Mouse (Mus musculus): ENCODE measurements at regions not wholly inside any gene's neighbourhood (a gene's known extent, or its start where the extent isn't known, plus 50 kb on each side); places are given as distances from the start of the nearest gene placed in this dataset.

DNA sequence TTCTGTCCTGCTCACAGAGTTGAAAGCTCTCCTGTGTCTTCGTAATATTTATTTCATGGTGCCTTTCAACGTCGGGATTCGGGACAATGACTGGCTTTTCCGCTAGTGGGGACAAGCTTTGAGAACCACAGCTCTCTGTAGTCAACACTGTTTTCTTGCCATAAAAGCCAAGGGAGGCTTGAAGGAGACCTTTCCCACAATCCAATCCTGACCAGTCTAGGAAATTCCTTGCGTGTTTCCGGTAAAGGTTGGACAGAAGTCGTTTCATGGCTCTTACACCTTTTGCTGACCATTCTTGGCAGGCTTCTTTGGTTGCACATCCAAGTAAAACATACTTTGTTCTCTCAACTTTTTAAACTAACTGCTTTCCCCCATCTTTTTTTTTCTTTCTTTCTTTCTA, 61.2 kb upstream of the Ak4 start:
- TF ChIP-seq CTCF (IDR thresholded peaks at IDR 0.05; ENCODE audit: low read depth): no peak
- TF ChIP-seq EP300 (IDR thresholded peaks at IDR 0.05; ENCODE audit: low read depth): no peak
